Mouse (Mus musculus) embryonic fibroblast, embryonic 13.5 days (primary cell): ENCODE data around the gene Tns1.

Experiments
- CTCF ChIP-seq: IDR thresholded peaks from 2 replicates; pipeline ENCODE4 v1.5.1; 2011; ENCODE audit warnings: mild to moderate bottlenecking, control low read depth, low read length, moderate library complexity, borderline replicate concordance; ENCODE audit not compliant: insufficient read depth
- POLR2A ChIP-seq: IDR thresholded peaks from 2 replicates; pipeline ENCODE4 v1.6.1; 2011; ENCODE audit warnings: low read depth, mild to moderate bottlenecking, control low read depth, low read length, moderate library complexity

- no peak for TF ChIP-seq CTCF
- TF ChIP-seq POLR2A: no peak
These were observed 79.2 kb downstream of the Tns1 start for GRCm38 (mm10) chr1:74045034-74045433.
